Mouse (Mus musculus) ES-Bruce4 (cell line): Measurements from ENCODE around the gene Cntnap5b.

ENCODE experiments used
- CTCF ChIP-seq: IDR thresholded peaks from one replicate; pipeline ENCODE4 v1.8.1; 2011; ENCODE audit warnings: low read depth, low read length
- POLR2A ChIP-seq: IDR thresholded peaks from one replicate; pipeline ENCODE4 v1.8.1; 2011; ENCODE audit warnings: low read length; ENCODE audit not compliant: insufficient read depth

- no peak for TF ChIP-seq POLR2A
- no peak for TF ChIP-seq CTCF
These were observed 479.4 kb downstream of the Cntnap5b start for GRCm38 (mm10) chr1:100251964-100252363.
